Mouse (Mus musculus): ENCODE results near the gene Olfr247. TPM values are rescaled to one million over a fixed set of nuclear protein-coding genes. Genes with fewer than 3 reads are reported as not detected.
"Not testable (repeated sequence)": the region's sequence is repeated elsewhere in the genome, so short reads cannot be mapped to it uniquely, and the experiment has no call there.

Gene Olfr247
- polyA plus RNA-seq, 2 experiments: not detected

DNA sequence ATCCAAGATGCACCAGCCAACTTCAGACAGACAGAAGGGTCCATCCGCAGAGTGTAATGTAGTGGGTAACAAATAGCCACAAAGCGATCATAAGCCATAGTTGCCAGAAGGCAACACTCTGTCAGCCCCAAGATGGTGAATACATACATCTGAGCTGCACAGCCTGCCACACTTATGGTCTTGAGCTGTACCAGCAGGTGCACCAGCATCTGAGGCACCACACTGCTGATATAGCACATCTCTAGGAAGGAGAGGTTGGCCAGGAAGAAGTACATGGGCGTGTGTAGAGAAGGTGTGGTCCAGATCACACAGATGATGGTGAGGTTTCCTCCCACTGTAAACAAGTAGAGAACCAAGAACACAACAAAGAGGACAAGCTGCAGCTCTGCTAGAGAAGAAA is 9.7 kb downstream of the Olfr247 start:
- not testable (repeated sequence) for H3K4me3 ChIP-seq (ENCODE audit: insufficient read depth in 1 of 2, low read depth in 2 of 2, low read length in 2 of 2); H3K9me3 ChIP-seq (ENCODE audit: control insufficient read depth, low read length); H3K36me3 ChIP-seq (replicated peaks; ENCODE audit: control insufficient read depth, insufficient read depth, low read depth); H3K27me3 ChIP-seq (ENCODE audit: control insufficient read depth, insufficient read depth, low read length); H3K27ac ChIP-seq; H3K4me1 ChIP-seq (replicated peaks; ENCODE audit: control insufficient read depth in 2 of 2, insufficient read depth in 2 of 2, low read length in 1 of 2); DNase-seq (ENCODE audit: low read depth in 3 of 3, low spot score in 3 of 3); ATAC-seq (ENCODE audit: insufficient read depth); H3K4me2 ChIP-seq (ENCODE audit: low read depth); H3K9ac ChIP-seq (replicated peaks)
- 76% methylated on average over 2 of the region's 3 CpGs for WGBS (ENCODE audit: insufficient replicate concordance)

DNA sequence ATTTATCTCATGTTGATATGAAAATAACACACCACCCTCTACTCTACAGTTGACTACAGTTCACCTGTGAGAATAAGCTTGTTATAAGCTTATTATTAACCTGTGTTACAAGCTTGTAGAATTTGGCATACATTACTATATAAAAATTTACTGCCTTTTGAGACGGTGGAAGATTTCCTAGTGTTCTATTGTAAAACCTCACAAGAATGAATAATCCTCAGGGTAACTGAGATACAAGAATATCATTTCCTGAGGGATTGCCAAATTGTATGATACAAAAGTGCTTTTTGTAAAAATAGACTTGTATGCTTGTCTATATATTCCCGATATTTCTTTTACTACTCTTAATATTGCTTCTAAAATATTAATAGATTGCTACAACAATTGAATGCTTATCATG is 26.9 kb downstream of the Olfr247 start, which contains the start of gene Olfr818:
TSS of gene Olfr818 (minus strand) at position 101 of the 400 bp plus-strand sequence.
- Histone ChIP-seq H3K4me1 (replicated peaks; ENCODE audit: control insufficient read depth in 2 of 2, insufficient read depth in 2 of 2, low read length in 1 of 2) (no peaks in the 10 kb centered on the region), H3K4me3 (ENCODE audit: insufficient read depth in 1 of 2, low read depth in 2 of 2, low read length in 2 of 2) (no peak within 1 kb of the TSS), H3K4me2 (ENCODE audit: low read depth) (no peak within 1 kb of the TSS), H3K27me3 (ENCODE audit: control insufficient read depth, insufficient read depth, low read length) (no peaks in the 10 kb centered on the region), H3K27ac (no peak within 1 kb of the TSS), H3K36me3 (replicated peaks; ENCODE audit: control insufficient read depth, insufficient read depth, low read depth) (no peaks in the 10 kb centered on the region), H3K9ac (replicated peaks) (no peak within 1 kb of the TSS), H3K9me3 (ENCODE audit: control insufficient read depth, low read length) (no peaks in the 10 kb centered on the region)
- 71% methylated on average over 2 of the region's 2 CpGs for WGBS (ENCODE audit: insufficient replicate concordance)
- DNase-seq (ENCODE audit: low read depth in 3 of 3, low spot score in 3 of 3) (no peak), ATAC-seq (ENCODE audit: insufficient read depth) (no peak)
- TF ChIP-seq CTCF (IDR thresholded peaks at IDR 0.05; ENCODE audit: low read depth) (no peak), EP300 (IDR thresholded peaks at IDR 0.05; ENCODE audit: low read depth) (no peak)

Other genes with a start within 250 kb of the Olfr247 start
- gene Olfr805, start 246.8 kb downstream of the Olfr247 start, polyA plus RNA-seq (2012; rRNA removed): not detected in 2 replicates
- not detected in 2 replicates for gene Olfr805, start 246.8 kb downstream of the Olfr247 start, polyA plus RNA-seq (2014; fragmentation: Nextera tagmentation; extraction: Ambion mirVana)
- gene Olfr806, start 234.2 kb downstream of the Olfr247 start, polyA plus RNA-seq (2012; rRNA removed): not detected in 2 replicates
- gene Olfr806, start 234.2 kb downstream of the Olfr247 start, polyA plus RNA-seq (2014; fragmentation: Nextera tagmentation; extraction: Ambion mirVana): not detected in 2 replicates
- not detected in 2 replicates for gene Olfr807, start 218.3 kb downstream of the Olfr247 start, polyA plus RNA-seq (2012; rRNA removed)
- not detected in 2 replicates for gene Olfr807, start 218.3 kb downstream of the Olfr247 start, polyA plus RNA-seq (2014; fragmentation: Nextera tagmentation; extraction: Ambion mirVana)
- not detected in 2 replicates for gene Olfr808, start 210.7 kb downstream of the Olfr247 start, polyA plus RNA-seq (2012; rRNA removed)
- gene Olfr808, start 210.7 kb downstream of the Olfr247 start, polyA plus RNA-seq (2014; fragmentation: Nextera tagmentation; extraction: Ambion mirVana): not detected in 2 replicates
- not detected in 2 replicates for gene Olfr809, start 201.5 kb downstream of the Olfr247 start, polyA plus RNA-seq (2012; rRNA removed)
- gene Olfr809, start 201.5 kb downstream of the Olfr247 start, polyA plus RNA-seq (2014; fragmentation: Nextera tagmentation; extraction: Ambion mirVana): not detected in 2 replicates
- gene Olfr810, start 181.2 kb downstream of the Olfr247 start, polyA plus RNA-seq (2012; rRNA removed): not detected in 2 replicates
- gene Olfr810, start 181.2 kb downstream of the Olfr247 start, polyA plus RNA-seq (2014; fragmentation: Nextera tagmentation; extraction: Ambion mirVana): not detected in 2 replicates
- not detected in 2 replicates for gene Olfr811, start 171.7 kb downstream of the Olfr247 start, polyA plus RNA-seq (2012; rRNA removed)
- not detected in 2 replicates for gene Olfr811, start 171.7 kb downstream of the Olfr247 start, polyA plus RNA-seq (2014; fragmentation: Nextera tagmentation; extraction: Ambion mirVana)
- gene Olfr812, start 130.0 kb downstream of the Olfr247 start, polyA plus RNA-seq (2012; rRNA removed): not detected in 2 replicates
- gene Olfr812, start 130.0 kb downstream of the Olfr247 start, polyA plus RNA-seq (2014; fragmentation: Nextera tagmentation; extraction: Ambion mirVana): not detected in 2 replicates
- gene Olfr813, start 120.8 kb downstream of the Olfr247 start, polyA plus RNA-seq (2012; rRNA removed): not detected in 2 replicates
- not detected in 2 replicates for gene Olfr813, start 120.8 kb downstream of the Olfr247 start, polyA plus RNA-seq (2014; fragmentation: Nextera tagmentation; extraction: Ambion mirVana)
- gene Olfr814, start 96.3 kb downstream of the Olfr247 start, polyA plus RNA-seq (2012; rRNA removed): not detected in 2 replicates
- not detected in 2 replicates for gene Olfr814, start 96.3 kb downstream of the Olfr247 start, polyA plus RNA-seq (2014; fragmentation: Nextera tagmentation; extraction: Ambion mirVana)
- gene Olfr815, start 70.3 kb downstream of the Olfr247 start, polyA plus RNA-seq (2012; rRNA removed): not detected in 2 replicates
- not detected in 2 replicates for gene Olfr815, start 70.3 kb downstream of the Olfr247 start, polyA plus RNA-seq (2014; fragmentation: Nextera tagmentation; extraction: Ambion mirVana)
- not detected in 2 replicates for gene Olfr816, start 60.5 kb downstream of the Olfr247 start, polyA plus RNA-seq (2012; rRNA removed)
- gene Olfr816, start 60.5 kb downstream of the Olfr247 start, polyA plus RNA-seq (2014; fragmentation: Nextera tagmentation; extraction: Ambion mirVana): not detected in 2 replicates
- gene Olfr818, start 27.0 kb downstream of the Olfr247 start, polyA plus RNA-seq (2012; rRNA removed): not detected in 2 replicates
- gene Olfr818, start 27.0 kb downstream of the Olfr247 start, polyA plus RNA-seq (2014; fragmentation: Nextera tagmentation; extraction: Ambion mirVana): not detected in 2 replicates
- not detected in 2 replicates for gene Olfr819, start 8.9 kb downstream of the Olfr247 start, polyA plus RNA-seq (2012; rRNA removed)
- not detected in 2 replicates for gene Olfr819, start 8.9 kb downstream of the Olfr247 start, polyA plus RNA-seq (2014; fragmentation: Nextera tagmentation; extraction: Ambion mirVana)
- gene Gm10310, start 8.9 kb upstream of the Olfr247 start, polyA plus RNA-seq (2012; rRNA removed): not detected in 2 replicates
- gene Gm10310, start 8.9 kb upstream of the Olfr247 start, polyA plus RNA-seq (2014; fragmentation: Nextera tagmentation; extraction: Ambion mirVana): not detected in 2 replicates
- gene Olfr820, start 36.5 kb upstream of the Olfr247 start, polyA plus RNA-seq (2012; rRNA removed): not detected in 2 replicates
- gene Olfr820, start 36.5 kb upstream of the Olfr247 start, polyA plus RNA-seq (2014; fragmentation: Nextera tagmentation; extraction: Ambion mirVana): not detected in 2 replicates
- not detected in 2 replicates for gene Olfr821, start 54.2 kb upstream of the Olfr247 start, polyA plus RNA-seq (2012; rRNA removed)
- not detected in 2 replicates for gene Olfr821, start 54.2 kb upstream of the Olfr247 start, polyA plus RNA-seq (2014; fragmentation: Nextera tagmentation; extraction: Ambion mirVana)
- gene Olfr822, start 95.1 kb upstream of the Olfr247 start, polyA plus RNA-seq (2012; rRNA removed): not detected in 2 replicates
- not detected in 2 replicates for gene Olfr822, start 95.1 kb upstream of the Olfr247 start, polyA plus RNA-seq (2014; fragmentation: Nextera tagmentation; extraction: Ambion mirVana)
- not detected in 2 replicates for gene Olfr823, start 139.2 kb upstream of the Olfr247 start, polyA plus RNA-seq (2012; rRNA removed)
- not detected in 2 replicates for gene Olfr823, start 139.2 kb upstream of the Olfr247 start, polyA plus RNA-seq (2014; fragmentation: Nextera tagmentation; extraction: Ambion mirVana)
- not detected in 2 replicates for gene Olfr824, start 153.9 kb upstream of the Olfr247 start, polyA plus RNA-seq (2012; rRNA removed)
- gene Olfr824, start 153.9 kb upstream of the Olfr247 start, polyA plus RNA-seq (2014; fragmentation: Nextera tagmentation; extraction: Ambion mirVana): not detected in 2 replicates
- gene Olfr825, start 190.6 kb upstream of the Olfr247 start, polyA plus RNA-seq (2012; rRNA removed): not detected in 2 replicates
- gene Olfr825, start 190.6 kb upstream of the Olfr247 start, polyA plus RNA-seq (2014; fragmentation: Nextera tagmentation; extraction: Ambion mirVana): not detected in 2 replicates
- not detected in 2 replicates for gene Olfr826, start 208.0 kb upstream of the Olfr247 start, polyA plus RNA-seq (2012; rRNA removed)
- gene Olfr826, start 208.0 kb upstream of the Olfr247 start, polyA plus RNA-seq (2014; fragmentation: Nextera tagmentation; extraction: Ambion mirVana): not detected in 2 replicates
- gene Olfr827, start 238.3 kb upstream of the Olfr247 start, polyA plus RNA-seq (2012; rRNA removed): not detected in 2 replicates
- not detected in 2 replicates for gene Olfr827, start 238.3 kb upstream of the Olfr247 start, polyA plus RNA-seq (2014; fragmentation: Nextera tagmentation; extraction: Ambion mirVana)